Mouse (Mus musculus) thymus, adult 18-20 months (tissue): Measurements from ENCODE around the gene Ugt1a6b.
"Not testable (repeated sequence)": the region's sequence is repeated elsewhere in the genome, so short reads cannot be mapped to it uniquely, and the experiment has no call there.

Experiments used
- DNase-seq, 2 experiments: peaks; one replicate each; pipeline ENCODE4 v3.0.0; 2022; ENCODE audit warnings: mixed read lengths in 2 of 2

Ugt1a6b gene

DNA sequence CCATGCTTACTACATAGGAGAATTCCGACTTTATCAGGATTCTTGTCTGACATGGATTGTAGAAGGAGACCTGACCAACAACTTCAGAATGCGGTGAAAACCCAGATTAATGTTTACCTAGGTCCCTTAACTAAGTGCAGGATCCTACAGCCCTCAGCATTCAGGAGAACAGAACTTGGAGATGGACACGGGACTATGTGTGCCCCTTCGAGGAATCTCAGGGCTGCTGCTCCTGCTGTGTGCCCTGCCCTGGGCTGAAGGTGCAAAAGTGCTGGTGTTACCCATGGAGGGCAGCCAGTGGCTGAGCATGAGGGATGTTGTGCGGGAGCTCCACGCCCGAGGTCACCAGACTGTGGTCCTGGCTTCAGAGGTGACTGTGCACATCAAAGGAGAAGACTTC, 97.4 kb downstream of the Ugt1a6b start, which contains the start of gene Ugt1a2:
Gene Ugt1a2 (plus strand): TSS at position 146 of the 400 bp plus-strand sequence.
- DNase-seq = no peak

DNA sequence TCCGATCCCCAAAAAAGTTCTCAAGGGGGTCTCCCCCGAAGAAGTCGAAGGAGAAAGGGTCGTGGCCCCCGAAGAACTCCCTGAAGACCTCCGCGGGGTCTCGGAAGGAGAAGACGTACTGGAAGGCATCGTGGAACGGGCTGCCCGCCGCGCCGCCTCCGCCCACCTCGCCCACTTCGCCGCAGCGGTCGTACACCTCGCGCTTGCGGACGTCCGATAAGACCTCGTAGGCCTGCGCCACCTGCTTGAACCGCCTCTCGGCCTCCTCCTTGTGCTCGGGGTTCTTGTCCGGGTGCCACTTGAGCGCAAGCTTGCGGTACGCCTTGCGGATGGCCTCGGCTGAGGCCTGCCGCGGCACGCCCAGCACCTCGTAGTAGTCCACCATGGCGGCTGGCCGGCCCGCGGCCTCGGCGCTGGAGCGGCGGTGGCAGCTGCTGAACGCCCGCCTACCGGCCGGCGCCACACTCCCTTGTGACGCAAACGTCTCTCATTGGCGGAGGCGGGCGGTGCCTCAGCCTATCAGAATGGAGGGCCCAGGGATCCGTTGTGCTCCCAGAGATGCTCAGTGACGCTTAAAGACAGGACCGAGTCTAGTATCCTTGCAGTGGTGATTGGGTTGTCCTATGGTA, 102.4 kb downstream of the Ugt1a6b start, which contains the start of gene Dnajb3:
Gene Dnajb3 (minus strand): TSS at position 489 of the 629 bp plus-strand sequence.
- DNase-seq = peak; percentile 62 to 67

DNA sequence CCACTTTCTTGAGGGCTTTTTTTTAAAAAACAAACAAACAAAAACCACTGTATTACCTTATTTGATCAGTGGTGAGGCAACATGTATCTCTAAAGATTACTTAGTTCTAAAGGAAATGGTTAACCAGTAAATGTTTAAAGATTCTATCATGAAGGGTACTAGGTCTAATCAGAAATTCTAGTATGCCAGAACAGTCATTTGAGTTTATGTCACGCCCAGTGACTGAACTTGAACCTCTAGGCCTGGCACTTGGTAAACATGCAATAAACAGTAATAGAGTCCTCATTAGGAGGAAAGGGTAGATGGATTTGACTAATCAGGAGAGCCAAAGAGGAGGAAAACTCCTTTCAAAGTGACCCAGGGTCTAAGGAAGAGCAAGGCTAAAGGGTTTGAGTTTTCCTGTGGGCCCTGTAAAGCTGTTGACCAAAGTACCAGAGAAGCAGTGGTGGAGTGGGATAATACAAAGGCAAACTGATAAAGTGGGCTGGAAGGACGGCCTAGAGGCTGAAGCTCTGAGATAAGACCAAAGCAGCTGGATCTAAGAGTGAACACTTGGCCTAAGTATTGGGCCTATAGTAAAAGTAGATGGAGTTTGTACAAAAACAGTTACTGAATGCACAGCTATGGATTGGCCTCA, 103.9 kb downstream of the Ugt1a6b start:
- DNase-seq = no peak

DNA sequence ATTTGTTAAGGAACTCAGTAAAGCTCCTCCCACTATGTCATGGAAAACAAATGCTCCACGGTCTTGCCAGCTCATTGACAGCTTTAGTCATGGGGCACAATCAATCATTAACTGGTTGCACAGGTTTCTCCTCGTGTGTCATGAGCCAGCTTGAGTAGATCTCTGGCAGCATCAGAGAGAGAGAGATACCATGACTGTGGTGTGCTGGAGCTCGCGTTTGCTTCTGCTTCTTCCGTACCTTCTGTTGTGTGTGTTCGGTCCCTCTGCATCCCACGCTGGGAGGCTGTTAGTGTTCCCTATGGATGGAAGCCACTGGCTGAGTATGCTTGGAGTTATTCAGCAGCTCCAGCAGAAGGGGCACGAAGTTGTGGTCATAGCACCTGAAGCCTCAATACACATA, 108.8 kb downstream of the Ugt1a6b start, which contains the start of gene Ugt1a1:
Gene Ugt1a1 (plus strand): TSS at position 148 of the 400 bp plus-strand sequence.
- no peak for DNase-seq

DNA sequence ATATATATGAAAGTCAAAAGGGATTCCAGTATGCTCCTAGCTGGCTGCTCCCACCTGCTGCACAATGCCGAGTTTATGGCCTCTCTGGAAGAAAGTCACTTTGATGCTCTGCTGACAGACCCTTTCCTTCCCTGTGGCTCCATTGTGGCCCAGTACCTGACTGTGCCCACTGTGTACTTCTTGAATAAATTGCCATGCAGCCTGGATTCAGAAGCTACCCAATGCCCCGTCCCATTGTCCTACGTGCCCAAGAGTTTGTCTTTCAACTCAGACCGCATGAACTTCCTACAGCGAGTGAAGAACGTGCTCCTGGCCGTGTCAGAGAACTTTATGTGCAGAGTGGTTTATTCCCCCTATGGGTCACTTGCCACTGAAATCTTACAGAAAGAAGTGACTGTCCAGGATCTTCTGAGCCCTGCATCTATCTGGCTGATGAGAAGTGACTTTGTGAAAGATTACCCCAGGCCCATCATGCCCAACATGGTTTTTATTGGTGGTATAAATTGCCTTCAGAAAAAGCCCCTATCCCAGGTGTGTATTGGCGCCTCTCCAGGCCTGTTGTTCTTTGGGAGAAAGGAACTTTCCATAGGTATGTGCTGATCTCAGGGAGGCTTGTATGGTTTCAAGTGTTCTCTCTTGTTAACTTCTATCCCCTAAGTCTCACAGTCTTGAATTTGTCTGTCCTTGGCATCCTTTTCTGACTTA, 109.4 kb downstream of the Ugt1a6b start:
- no peak for DNase-seq

DNA sequence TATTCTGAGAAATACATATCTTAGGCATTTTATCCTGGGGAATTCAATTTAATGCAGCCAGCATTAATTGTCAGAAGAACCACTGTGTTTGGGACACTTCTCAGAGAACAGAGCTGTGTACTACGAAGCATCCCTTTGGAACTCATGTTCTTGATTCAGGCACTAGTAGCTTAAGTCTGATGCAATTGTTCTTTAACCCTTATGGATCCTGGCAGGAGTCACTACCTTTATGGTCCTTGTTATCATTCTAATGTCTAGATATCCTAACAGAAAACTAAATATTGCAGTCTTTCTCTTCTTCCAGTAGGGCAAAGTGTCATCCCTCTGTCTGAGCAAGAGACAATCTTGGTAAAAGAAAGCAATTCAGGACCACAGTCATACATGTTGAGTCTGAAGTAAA, 110.0 kb downstream of the Ugt1a6b start:
- DNase-seq = no peak

DNA sequence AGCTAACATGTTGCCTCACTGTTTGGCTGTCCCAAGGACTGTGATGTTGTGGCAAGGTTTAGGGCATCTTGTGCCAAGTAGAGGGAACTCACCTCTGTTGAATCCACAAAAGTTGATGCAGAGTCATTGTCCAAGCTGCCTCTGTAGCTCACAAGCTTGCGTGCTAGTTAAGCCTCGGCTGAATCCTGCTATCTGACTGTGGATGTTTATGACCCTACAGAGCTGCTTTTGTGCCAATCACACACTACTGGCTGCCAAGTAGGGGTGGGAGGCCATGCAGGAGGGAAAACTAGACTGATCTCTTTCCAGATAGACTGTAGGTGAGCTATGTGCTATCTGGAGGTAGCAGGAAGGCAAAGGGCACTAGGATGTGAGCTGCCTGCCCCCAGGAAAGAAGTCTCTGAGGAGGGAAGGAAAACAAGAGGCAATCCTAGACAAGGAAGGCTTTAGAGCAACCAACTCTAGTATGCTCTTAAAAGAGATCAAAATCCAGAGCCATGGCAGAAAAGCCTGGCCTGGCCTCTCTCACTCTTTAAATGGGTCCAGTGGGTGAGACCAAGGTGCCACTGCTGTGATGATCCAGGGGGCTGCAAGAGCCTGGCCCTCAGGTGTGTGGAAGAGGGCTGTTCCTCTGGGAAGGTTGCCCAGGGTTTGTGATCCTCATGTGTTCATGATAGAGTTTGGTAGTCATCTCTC, 110.9 kb downstream of the Ugt1a6b start:
- no peak for DNase-seq

DNA sequence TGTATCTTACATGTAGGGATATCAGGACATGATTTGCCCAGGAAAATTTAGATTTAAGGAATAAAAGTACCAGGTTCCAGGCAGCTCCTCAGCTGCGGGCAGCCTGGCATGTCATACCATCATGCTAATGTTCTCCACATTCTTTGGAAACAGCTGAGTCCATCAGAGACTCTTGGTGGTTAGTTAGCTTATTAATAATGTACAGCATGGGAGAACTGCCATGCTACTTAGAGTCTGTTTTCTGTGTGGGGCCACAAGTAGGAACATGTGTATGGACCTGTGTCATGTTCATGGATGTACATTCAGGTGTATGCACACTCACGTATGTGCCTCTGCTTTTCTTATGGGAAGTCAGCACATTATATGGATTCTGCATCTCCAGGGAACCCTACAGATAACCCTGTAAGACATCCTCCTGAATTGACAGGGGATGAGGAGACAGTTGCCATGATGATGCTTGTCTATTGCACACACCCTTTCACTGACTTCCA, 111.5 kb downstream of the Ugt1a6b start:
- no peak for DNase-seq

DNA sequence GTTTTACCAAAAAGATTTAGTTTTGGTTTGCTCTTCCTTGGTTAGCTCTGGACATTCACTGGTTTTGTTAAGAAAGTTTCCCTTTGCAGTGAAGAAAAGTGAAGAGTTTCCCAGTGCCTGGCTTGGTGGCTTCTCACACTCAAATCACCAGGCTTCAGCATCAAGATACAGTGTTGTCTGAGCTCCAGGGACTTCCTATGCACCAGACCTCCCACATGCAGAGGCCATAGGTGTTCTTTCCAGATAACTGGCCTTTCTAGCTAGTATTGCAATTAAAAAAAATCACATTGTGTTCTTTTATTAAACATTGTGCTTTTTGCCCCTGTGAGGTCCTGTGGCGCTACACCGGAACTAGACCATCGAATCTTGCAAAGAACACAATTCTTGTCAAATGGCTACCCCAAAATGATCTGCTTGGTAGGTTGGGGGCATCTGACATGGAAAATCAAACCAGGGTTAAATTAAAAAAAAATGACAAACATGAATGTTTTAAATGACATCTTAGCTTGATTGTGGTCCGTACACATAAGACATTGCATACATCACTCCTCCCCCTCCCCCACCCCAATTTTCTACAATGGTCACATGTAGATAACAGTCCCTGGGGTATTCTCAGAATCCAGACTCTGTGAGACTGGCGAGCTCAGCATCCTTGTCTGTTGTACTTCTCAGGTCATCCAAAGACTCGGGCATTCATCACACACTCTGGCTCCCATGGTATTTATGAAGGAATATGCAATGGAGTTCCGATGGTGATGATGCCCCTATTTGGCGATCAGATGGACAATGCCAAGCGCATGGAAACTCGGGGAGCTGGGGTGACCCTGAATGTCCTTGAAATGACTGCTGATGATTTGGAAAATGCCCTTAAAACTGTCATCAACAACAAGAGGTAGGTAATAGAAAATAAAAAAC, 112.7 kb downstream of the Ugt1a6b start:
- DNase-seq = no peak

DNA sequence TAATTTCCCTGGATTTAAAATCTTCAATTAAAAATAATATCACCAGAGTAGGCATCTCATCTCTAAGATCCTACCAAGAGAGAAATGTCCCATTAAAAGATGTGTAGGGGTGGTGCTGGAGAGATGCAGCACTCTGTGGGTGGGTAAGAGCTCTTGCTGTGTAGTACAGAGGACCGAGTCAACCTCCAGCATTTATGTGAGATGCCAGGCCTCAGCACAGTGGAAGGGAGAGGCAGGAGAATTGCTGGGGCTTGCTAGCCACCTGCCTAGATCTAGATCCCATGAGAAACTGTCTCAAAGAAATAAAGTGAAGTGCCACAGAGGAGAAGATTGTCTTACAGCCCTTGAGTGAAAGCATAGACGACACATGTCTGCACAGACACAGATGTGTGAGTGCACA, 113.5 kb downstream of the Ugt1a6b start:
- no peak for DNase-seq

DNA sequence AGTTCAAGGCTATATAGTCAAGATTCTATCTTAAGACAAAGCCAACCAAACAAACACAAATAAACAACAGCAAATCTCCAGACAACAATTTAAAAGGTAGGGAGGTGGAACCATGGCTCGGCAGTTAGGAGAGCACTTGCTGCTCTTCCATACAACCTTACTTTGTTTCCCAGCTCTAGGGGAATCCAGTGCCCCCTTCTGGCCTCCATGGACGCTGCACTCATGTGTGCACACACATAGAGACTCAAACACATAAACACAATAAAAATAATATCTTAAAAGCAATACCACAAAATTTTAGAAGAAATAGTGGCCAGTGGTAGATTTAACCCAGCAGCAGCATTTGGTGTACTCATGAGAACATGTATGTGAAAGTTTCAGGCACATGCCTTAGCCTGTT, 114.1 kb downstream of the Ugt1a6b start:
- no peak for DNase-seq

DNA sequence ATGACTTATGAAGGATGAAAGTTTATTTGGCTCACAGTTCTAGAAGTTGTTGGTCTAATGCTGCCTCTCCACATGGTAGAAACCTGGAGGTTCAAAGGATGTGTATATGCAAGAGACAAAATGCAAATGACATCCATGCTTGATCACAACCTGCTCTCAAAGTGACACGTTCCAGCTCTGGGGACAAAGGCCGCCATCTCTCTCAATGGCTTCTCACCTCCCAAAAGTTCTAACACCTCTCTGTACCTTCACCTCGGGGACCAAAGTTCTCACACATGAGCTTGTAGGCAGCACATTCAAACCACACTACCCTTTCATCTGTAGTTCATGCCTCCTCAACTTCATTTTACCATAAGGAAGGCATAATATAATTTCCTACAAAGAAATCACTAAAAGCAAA, 114.5 kb downstream of the Ugt1a6b start:
- DNase-seq = no peak

DNA sequence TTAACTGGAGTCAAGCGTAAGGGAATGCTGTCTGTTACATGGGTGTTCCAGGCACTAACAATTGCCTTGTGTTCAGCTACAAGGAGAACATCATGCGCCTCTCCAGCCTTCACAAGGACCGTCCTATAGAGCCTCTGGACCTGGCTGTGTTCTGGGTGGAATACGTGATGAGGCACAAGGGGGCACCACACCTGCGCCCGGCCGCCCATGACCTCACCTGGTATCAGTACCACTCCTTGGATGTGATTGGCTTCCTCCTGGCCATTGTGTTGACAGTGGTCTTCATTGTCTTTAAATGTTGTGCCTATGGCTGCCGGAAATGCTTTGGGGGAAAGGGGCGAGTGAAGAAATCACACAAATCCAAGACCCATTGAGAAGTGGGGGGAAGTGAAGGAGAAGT, 115.0 kb downstream of the Ugt1a6b start:
- no peak for DNase-seq

DNA sequence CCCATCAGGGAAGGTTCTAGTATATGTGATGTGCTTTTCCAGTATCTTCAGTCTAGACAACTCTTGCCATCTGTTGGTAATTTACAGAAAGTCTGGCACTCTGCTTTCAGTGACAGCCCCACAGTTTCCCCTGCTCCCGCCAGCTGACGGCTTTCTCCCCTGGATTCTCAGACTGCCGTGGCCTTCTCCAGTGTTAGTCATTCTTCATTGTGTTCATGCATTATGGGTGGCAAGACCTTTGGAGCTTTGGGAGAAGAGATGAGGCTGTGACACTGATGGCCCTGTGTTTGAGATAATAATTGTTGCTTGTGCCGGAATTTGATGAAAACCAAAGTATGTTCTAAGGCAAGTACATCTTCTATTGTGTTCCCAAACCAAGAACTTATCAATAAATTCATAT, 115.5 kb downstream of the Ugt1a6b start:
- no peak for DNase-seq

DNA sequence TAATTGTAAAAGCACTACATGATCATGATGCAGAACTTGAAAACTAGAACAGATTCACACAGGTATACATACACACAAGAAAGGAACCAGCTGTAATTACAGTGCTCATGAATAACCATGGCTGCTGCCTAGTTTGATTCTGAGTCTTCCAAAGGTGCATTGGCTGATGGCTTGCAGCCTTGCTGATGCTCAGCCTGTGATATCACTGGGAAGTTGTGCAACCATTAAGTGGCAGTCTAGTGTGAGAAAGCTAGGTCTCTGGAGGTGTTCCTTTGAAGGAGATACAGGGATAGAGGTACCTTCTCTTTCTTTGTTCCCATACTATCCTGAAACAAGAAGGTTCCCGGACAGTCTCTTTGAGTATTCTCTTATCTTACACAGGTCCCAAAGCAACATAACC, 116.0 kb downstream of the Ugt1a6b start:
- DNase-seq = no peak

DNA sequence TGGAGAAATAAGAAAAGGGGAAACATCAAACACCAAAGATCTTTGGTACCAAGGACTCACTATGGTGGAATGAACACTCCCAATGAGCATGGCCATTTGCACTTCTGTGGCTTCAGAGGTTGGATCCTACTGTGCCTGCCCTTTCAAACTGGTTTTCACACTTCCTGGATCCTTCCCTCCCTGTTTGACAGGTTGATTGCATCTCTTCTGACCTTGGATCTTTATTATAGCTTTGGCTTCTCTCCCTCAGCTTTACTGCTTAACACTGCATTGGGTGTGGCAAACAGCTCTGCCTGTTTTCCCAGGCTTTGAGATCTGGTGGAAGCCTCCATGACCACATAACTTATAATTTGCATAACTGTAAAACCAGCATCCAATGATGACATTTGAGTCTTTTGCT, 117.3 kb downstream of the Ugt1a6b start:
- no peak for DNase-seq

DNA sequence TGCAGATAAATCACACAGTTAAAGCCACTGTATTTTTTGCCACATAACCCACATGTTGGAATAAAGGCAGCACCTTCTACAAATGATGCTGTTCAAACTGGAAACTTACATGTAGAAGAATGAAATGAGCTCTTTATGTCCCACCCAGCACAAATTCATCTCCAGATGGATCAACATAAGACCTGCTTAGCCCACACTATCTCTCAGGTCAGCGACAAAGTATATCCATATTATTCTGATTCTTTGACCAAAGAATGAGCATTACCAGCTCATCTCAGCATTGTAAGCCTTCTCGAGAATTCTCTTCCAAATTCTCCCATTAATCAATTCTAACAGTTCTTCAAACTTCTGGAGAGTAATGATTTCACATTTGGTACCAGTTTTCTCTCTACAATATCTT, 119.2 kb downstream of the Ugt1a6b start:
- no peak for DNase-seq

DNA sequence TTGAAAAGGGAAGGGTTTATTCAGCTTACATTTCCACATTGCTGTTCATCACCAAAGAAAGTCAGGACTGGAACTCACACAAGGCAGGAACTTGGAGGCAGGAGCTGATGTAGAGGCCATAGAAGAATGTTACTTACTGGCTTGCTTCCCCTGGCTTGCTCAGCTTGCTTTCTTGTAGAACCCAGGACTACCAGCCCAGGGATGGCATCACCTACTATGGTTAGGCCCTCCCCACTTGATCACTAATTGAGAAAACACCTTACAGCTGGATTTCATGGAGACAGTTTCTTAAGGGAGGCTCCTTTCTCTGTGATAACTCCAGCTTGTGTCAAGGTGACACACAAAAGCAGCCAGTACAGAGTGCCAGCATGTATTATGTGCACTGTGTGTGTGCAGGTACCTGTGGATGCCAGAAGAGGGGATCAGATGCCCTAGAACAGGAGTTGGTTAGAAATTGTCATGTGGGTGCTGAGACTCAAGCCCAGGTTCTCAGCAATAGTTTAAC, 120.0 kb downstream of the Ugt1a6b start:
- not testable (repeated sequence) for DNase-seq

DNA sequence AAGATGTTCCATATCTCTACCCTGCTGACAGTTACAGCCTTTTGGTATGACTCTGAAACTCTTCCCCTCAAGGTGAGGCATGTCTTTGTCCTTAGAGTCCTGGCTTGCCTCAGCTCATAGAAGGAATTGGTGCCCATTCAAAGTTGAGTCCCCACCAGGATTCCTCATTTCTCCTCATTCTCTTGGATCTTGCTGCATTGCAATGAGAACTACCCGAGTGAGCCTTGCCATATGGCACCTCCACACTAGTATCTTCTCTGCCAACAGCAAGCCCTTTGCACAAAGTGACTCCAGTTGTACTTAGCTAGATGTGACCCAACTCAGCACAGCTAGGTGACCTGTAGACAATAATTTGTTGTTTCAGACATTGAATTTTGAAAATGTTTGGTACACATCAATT, 120.5 kb downstream of the Ugt1a6b start:
- DNase-seq = no peak

DNA sequence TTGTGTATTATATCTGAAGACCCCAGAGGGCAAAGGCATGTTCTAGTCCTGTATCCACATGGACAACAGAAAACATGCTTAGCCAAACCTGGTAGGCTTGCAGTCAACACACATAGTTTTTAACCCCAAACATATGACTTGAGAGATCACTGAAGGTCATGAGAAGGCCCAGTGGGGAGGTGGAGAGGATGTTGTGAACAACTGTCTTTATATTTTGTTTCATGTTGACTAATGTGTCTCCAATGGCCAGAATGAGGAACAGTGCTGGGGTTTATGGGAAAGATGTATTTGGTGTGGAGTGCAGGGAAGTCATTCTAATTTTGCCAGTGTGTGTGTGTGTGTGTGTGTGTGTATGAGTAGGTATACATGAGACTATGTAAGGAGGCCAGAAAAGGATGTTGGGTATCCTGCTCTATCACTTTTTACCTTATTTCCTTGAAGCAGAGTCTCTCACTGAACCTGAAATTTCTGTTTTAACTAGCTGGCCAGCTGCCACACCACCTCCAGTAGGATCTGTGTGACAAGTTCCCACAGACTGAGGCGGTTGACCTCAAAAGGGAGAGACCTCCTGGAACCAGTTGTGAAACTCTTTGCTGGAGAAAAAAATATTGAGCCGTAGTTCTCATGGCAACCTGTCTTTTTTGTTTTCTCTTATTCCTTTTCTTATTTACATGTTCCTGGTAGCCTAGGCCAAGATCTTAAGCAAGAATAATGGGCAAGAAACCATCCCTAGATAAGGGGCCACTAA, 121.2 kb downstream of the Ugt1a6b start:
- no peak for DNase-seq

DNA sequence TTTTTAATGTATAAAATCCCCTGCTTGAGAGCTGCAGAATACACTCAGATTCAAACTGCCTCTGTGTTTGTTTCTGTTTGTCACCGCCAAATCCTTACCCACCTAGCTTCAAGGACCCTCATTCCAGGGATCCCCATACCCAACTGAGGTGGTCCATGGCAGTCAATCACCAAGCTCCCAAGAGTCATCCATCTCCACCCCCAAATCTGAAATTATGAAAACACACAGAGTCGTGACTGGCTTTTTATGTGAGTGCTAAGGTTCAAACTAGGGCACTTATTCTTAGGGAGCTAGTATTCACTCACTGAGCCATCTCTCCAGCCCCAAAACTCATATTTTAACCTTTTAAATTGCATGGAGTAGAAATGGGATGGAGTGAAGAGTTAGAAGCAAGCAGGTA, 122.2 kb downstream of the Ugt1a6b start:
- DNase-seq = not testable (repeated sequence)
